Mouse (Mus musculus) bone marrow macrophage, adult 2 months (primary cell): ENCODE measurements at regions not wholly inside any gene's neighbourhood (a gene's known extent, or its start where the extent isn't known, plus 50 kb on each side); places are given as distances from the start of the nearest gene placed in this dataset.

ENCODE experiments used
- CTCF ChIP-seq: IDR thresholded peaks from 2 replicates; pipeline ENCODE4 v1.5.1; 2012; ENCODE audit warnings: low read depth, mild to moderate bottlenecking, low read length, moderate library complexity
- POLR2A ChIP-seq: IDR thresholded peaks from 2 replicates; pipeline ENCODE4 v1.6.1; 2012; ENCODE audit warnings: mild to moderate bottlenecking, low read depth, low read length, borderline replicate concordance

- TF ChIP-seq CTCF (no peak), POLR2A (no peak)
Measured at GRCm38 (mm10) chr4:56262589-56262988, 477.3 kb upstream of the Gm26657 start.
